Mouse (Mus musculus) embryonic fibroblast, embryonic 13.5 days (primary cell): ENCODE measurements around the gene Numa1.

Experiments used
- CTCF ChIP-seq: IDR thresholded peaks from 2 replicates; pipeline ENCODE4 v1.5.1; 2011; ENCODE audit warnings: mild to moderate bottlenecking, control low read depth, low read length, moderate library complexity, borderline replicate concordance; ENCODE audit not compliant: insufficient read depth
- POLR2A ChIP-seq: IDR thresholded peaks from 2 replicates; pipeline ENCODE4 v1.6.1; 2011; ENCODE audit warnings: low read depth, mild to moderate bottlenecking, control low read depth, low read length, moderate library complexity

GRCm38 (mm10) chr7:102011855-102012254, 77.9 kb downstream of the Numa1 start:
- TF ChIP-seq CTCF, result no peak
- no peak for TF ChIP-seq POLR2A
